Mouse (Mus musculus) kidney, embryonic 16.5 days (tissue): Measurements from ENCODE around the gene Hoxd3. TPM values are rescaled to one million over a fixed set of nuclear protein-coding genes. Genes with fewer than 3 reads are reported as not detected.

Experiments
- ATAC-seq: fragments of 200-750 bp; cut with Nextera tagmentation; 2 replicates; pipeline ENCODE4 v1.8.0; 2017; ENCODE audit warnings: moderate TSS enrichment; ENCODE audit not compliant: low FRiP score, low TSS enrichment
- H3K27ac ChIP-seq: fragments of 300-500 bp; sonication (generic); 2 replicates; pipeline ENCODE4 v1.5.1; 2014; ENCODE audit warnings: low read length
- H3K27me3 ChIP-seq: fragments of 300-500 bp; sonication (generic); 2 replicates; pipeline ENCODE4 v1.6.1; 2014; ENCODE audit warnings: low read length, control low read depth, mixed read lengths; ENCODE audit not compliant: insufficient read depth
- H3K36me3 ChIP-seq: fragments of 300-500 bp; sonication (generic); 2 replicates; pipeline ENCODE4 v1.6.1; 2014; ENCODE audit warnings: low read length, control low read depth, mixed read lengths; ENCODE audit not compliant: insufficient read depth
- H3K4me1 ChIP-seq: fragments of 300-500 bp; sonication (generic); 2 replicates; pipeline ENCODE4 v1.6.1; 2014; ENCODE audit warnings: low read length, control low read depth, mixed read lengths; ENCODE audit not compliant: insufficient read depth
- H3K4me2 ChIP-seq: fragments of 300-500 bp; sonication (generic); replicated peaks from 2 replicates; pipeline ENCODE4 v1.6.1; 2014; ENCODE audit warnings: low read depth, low read length
- H3K4me3 ChIP-seq: fragments of 300-500 bp; sonication (generic); 2 replicates; pipeline ENCODE4 v1.5.1; 2014; ENCODE audit warnings: mild to moderate bottlenecking, low read length
- H3K9ac ChIP-seq: fragments of 300-500 bp; sonication (generic); replicated peaks from 2 replicates; pipeline ENCODE4 v1.6.1; 2014; ENCODE audit warnings: low read length
- H3K9me3 ChIP-seq: fragments of 300-500 bp; sonication (generic); 2 replicates; pipeline ENCODE4 v1.6.1; 2016; ENCODE audit warnings: low read length, control low read depth
- WGBS: fragments of 180-500 bp; shearing (Covaris S2); extraction: QIAGEN DNeasy Blood & Tissue Kit; methylation state at CpG from one replicate; pipeline ENCODE4 v1.1.7; 2014; 5-methylcytosine and 5-hydroxymethylcytosine counted together
- polyA plus RNA-seq: library from polyadenylated mRNA; unstranded; fragments of >200 nt; fragmentation: Nextera tagmentation; extraction: Ambion mirVana; gene quantifications from 2 replicates; pipeline ENCODE4 v1.2.1, GENCODE M21; 2015

Gene Hoxd3
- polyA plus RNA-seq, 1 experiment from 2014 or later: 15.4 TPM

GRCm38 (mm10) chr2:74747661-74748141 lies 36.0 kb downstream of the Hoxd3 start:
- peak overlapping the region; percentile 26 for H3K4me3 ChIP-seq
- no peak for ATAC-seq

GRCm38 (mm10) chr2:74748436-74748995 lies 36.8 kb downstream of the Hoxd3 start:
- peak overlapping the region; percentile 39; the same call in 1 of the 2 replicates for H3K27ac ChIP-seq
- no peaks in the 10 kb centered on the region for H3K36me3 ChIP-seq
- H3K4me3 ChIP-seq: peak overlapping the region; percentile 8; the same call in 1 of the 2 replicates
- no peaks in the 10 kb centered on the region for H3K9me3 ChIP-seq
- WGBS: 40% methylated on average over 9 of the region's 9 CpGs
- H3K4me2 ChIP-seq: peak overlapping the region; percentile 82
- ATAC-seq: no peak
- 0 out of 2 replicates have a peak overlapping the region, but pooled peaks have one; percentile 33 for H3K9ac ChIP-seq
- peaks cover 55% of the 10 kb centered on the region for H3K4me1 ChIP-seq
- peaks cover 29% of the 10 kb centered on the region for H3K27me3 ChIP-seq

More at GRCm38 (mm10) chr2:74747661-74748141, 36.0 kb downstream of the Hoxd3 start:
- H3K9ac ChIP-seq: peak overlapping the region; percentile 64
- H3K4me1 ChIP-seq: peaks cover 47% of the 10 kb centered on the region
- H3K27ac ChIP-seq: peak overlapping the region; percentile 31; the same call in 1 of the 2 replicates
- peaks cover 29% of the 10 kb centered on the region for H3K27me3 ChIP-seq
- 44% methylated on average over 11 of the region's 11 CpGs for WGBS
- no peaks in the 10 kb centered on the region for H3K9me3 ChIP-seq
- no peaks in the 10 kb centered on the region for H3K36me3 ChIP-seq
- peak overlapping the region; percentile 82 for H3K4me2 ChIP-seq

GRCm38 (mm10) chr2:74749337-74750121 lies 37.8 kb downstream of the Hoxd3 start:
- H3K9ac ChIP-seq: peak overlapping the region; percentile 70
- peak; percentile 86 for ATAC-seq
- H3K27ac ChIP-seq: peak overlapping the region; percentile 92
- peaks cover 26% of the 10 kb centered on the region for H3K27me3 ChIP-seq
- H3K4me3 ChIP-seq: peak overlapping the region; percentile 48
- under 1% methylated on average over 47 of the region's 47 CpGs for WGBS
- H3K4me2 ChIP-seq: peak overlapping the region; percentile 82
- peaks cover 60% of the 10 kb centered on the region for H3K4me1 ChIP-seq
- no peaks in the 10 kb centered on the region for H3K9me3 ChIP-seq
- H3K36me3 ChIP-seq: no peaks in the 10 kb centered on the region

DNA sequence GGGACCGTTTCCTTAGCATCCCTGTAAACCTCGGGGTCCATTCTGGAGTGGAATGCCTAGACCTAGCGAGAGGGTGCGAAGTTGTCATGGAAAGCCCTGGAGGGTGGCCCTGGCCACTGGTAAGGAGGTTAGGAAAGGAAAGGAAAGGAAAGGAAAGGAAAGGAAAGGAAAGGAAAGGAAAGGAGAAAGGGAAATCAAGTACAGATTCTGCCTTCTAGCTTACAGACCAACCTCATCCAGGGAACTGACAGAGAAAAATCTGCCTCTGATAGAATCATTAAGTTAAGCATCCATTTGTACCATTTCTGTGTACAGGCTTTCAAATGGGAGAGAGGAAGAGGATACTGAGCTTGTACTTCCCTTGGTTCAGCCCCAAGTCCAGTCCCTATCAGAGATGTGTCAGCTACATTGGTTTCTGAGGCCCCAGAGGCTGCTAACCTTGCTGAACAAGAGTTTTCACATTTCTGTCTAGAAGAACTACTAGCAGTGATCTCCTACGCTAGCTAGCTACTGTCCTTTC lies 39.1 kb downstream of the Hoxd3 start:
- WGBS: 65% methylated on average over 5 of the region's 5 CpGs
- Histone ChIP-seq H3K9ac (no peak overlapping the region), H3K36me3 (no peaks in the 10 kb centered on the region), H3K4me2 (no peak overlapping the region), H3K4me3 (no peak overlapping the region), H3K4me1 (peaks cover 53% of the 10 kb centered on the region), H3K27me3 (peaks cover 20% of the 10 kb centered on the region), H3K27ac (no peak overlapping the region), H3K9me3 (no peaks in the 10 kb centered on the region)
- ATAC-seq: no peak

DNA sequence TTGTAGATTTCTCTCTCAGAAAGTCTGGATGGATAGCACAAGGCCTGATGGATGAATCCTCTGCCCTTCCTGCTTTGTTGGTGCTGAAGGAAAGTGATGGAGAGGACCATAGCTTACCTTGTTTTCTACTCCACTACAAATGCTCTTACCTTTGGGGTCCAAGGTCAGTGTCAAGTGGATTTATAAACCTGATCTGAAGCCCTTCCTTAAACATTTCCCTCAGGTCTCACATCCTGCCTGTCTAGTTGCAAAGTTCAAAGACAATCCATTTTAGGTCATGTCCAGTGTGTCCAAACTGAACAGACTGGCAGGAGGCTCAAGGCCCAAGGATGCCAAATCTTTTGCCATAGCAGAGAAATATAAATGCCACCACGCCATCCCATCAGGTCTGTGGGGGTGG lies 40.1 kb downstream of the Hoxd3 start:
- H3K27ac ChIP-seq: no peak overlapping the region
- WGBS: 95% methylated on average over 1 of the region's 1 CpGs
- H3K4me1 ChIP-seq: peaks cover 43% of the 10 kb centered on the region
- H3K9me3 ChIP-seq: no peaks in the 10 kb centered on the region
- no peak overlapping the region for H3K9ac ChIP-seq
- no peak for ATAC-seq
- no peak overlapping the region for H3K4me2 ChIP-seq
- H3K27me3 ChIP-seq: peaks cover 15% of the 10 kb centered on the region
- H3K4me3 ChIP-seq: no peak overlapping the region
- no peaks in the 10 kb centered on the region for H3K36me3 ChIP-seq

GRCm38 (mm10) chr2:74752431-74753174 lies 40.9 kb downstream of the Hoxd3 start:
- Histone ChIP-seq H3K4me3 (peak overlapping the region; percentile 46), H3K27me3 (peaks cover 15% of the 10 kb centered on the region), H3K4me1 (peaks cover 35% of the 10 kb centered on the region), H3K36me3 (no peaks in the 10 kb centered on the region), H3K4me2 (peak overlapping the region; percentile 91), H3K9me3 (no peaks in the 10 kb centered on the region), H3K27ac (peak overlapping the region; percentile 63; the same call in 1 of the 2 replicates), H3K9ac (peak overlapping the region; percentile 71)
- 5% methylated on average over 45 of the region's 45 CpGs for WGBS
- peak; percentile 25 for ATAC-seq

DNA sequence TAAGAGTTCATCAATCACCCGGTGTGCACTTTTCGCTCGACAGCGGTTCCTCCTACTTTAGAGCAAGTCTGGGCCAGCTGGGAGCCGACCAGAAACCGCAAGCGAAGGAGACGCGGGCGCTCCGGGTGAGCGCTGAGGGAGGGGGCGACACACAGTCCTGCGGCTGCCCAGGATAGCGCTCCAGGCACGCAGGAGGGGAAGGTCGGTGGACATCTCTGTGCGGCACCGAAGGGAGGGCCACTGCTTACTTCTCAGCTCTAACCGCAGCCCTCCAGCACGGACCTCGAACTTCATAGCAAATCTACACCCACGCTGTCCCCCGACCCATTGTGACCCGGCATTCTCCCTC lies 41.4 kb downstream of the Hoxd3 start:
- H3K9ac ChIP-seq: peak overlapping the region; percentile 71

GRCm38 (mm10) chr2:74753711-74754110 lies 42.0 kb downstream of the Hoxd3 start:
- H3K27me3 ChIP-seq: peaks cover 15% of the 10 kb centered on the region

More for the DNA sequence above, 41.4 kb downstream of the Hoxd3 start:
- Histone ChIP-seq H3K36me3 (no peaks in the 10 kb centered on the region), H3K4me2 (peak overlapping the region; percentile 91), H3K27ac (peak overlapping the region; percentile 63; the same call in 1 of the 2 replicates), H3K4me1 (peaks cover 35% of the 10 kb centered on the region), H3K4me3 (peak overlapping the region; percentile 46), H3K27me3 (peaks cover 15% of the 10 kb centered on the region), H3K9me3 (no peaks in the 10 kb centered on the region)
- peak; percentile 21 for ATAC-seq
- WGBS: 3% methylated on average over 25 of the region's 25 CpGs

GRCm38 (mm10) chr2:74760146-74760545 lies 48.4 kb downstream of the Hoxd3 start:
- H3K9me3 ChIP-seq: no peaks in the 10 kb centered on the region
- peaks cover 42% of the 10 kb centered on the region for H3K27me3 ChIP-seq
- ATAC-seq: no peak
- no peak overlapping the region for H3K27ac ChIP-seq
- 30% methylated on average over 1 of the region's 1 CpGs for WGBS
- H3K9ac ChIP-seq: no peak overlapping the region
- H3K4me1 ChIP-seq: peaks cover 18% of the 10 kb centered on the region
- no peak overlapping the region for H3K4me2 ChIP-seq
- H3K36me3 ChIP-seq: no peaks in the 10 kb centered on the region
- H3K4me3 ChIP-seq: no peak overlapping the region

More at GRCm38 (mm10) chr2:74753711-74754110, 42.0 kb downstream of the Hoxd3 start:
- Histone ChIP-seq H3K9me3 (no peaks in the 10 kb centered on the region), H3K4me3 (no peak overlapping the region), H3K36me3 (no peaks in the 10 kb centered on the region), H3K4me1 (peaks cover 35% of the 10 kb centered on the region), H3K27ac (no peak overlapping the region), H3K9ac (no peak overlapping the region; the same call in 1 of the 2 replicates), H3K4me2 (peak overlapping the region; percentile 91; the same call in 1 of the 2 replicates)
- no peak for ATAC-seq
- 25% methylated on average over 5 of the region's 5 CpGs for WGBS
